In the genomic region with DNA sequence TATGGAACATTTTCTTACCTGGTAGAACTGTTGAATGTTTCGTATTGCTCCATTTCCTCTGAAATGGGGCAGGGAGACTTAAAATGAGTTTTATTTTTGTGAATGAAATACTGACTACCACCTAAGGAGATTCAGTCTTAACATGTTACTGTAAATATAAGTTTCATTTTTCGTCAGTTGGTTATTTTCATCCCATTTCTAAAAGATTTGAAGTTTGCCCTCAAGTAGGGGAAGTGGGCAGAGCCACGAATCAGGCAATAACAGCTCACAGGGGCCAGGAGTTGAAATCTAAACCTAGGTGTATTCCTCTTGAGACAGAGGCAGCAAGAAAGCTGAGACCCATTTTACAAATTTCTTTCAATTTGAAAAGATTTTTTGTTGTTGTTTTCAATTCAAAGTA, we compare ENCODE assay signal across 16 mouse cellular contexts.
"Had no signal": no experiment of that assay in that cellular context is flagged by ENCODE, and none has a peak within 500 bp of the region (broad histone marks: within the 10 kb centered on the region; RNA-seq: fewer than 3 reads in every experiment).

No protein-coding gene starts in this region.

- H3K4me1 ChIP-seq: neural tube, embryonic 12.5 days; neural tube, embryonic 13.5 days; neural tube, embryonic 15.5 days; stomach, embryonic 15.5 days had no signal

- H3K4me3 ChIP-seq: neural tube, embryonic 12.5 days; neural tube, embryonic 13.5 days; neural tube, embryonic 15.5 days; stomach, embryonic 15.5 days had no signal

- DNase-seq: retina, postnatal 1 day; right cerebral cortex, adult 18-20 months; right cerebral cortex, postnatal 14 days; right cerebral cortex, postnatal 25 days; right cerebral cortex, postnatal 4 days; spleen, adult 18-20 months; thymus, adult 18-20 months; thymus, postnatal 14 days; thymus, postnatal 25 days; thymus, postnatal 36 days; thymus, postnatal 4 days had no signal

- H3K4me2 ChIP-seq: neural tube, embryonic 12.5 days; neural tube, embryonic 13.5 days; neural tube, embryonic 15.5 days; stomach, embryonic 15.5 days had no signal

- H3K9me3 ChIP-seq: neural tube, embryonic 12.5 days; neural tube, embryonic 13.5 days; neural tube, embryonic 15.5 days; stomach, embryonic 15.5 days had no signal

- H3K9ac ChIP-seq: neural tube, embryonic 12.5 days; neural tube, embryonic 13.5 days; neural tube, embryonic 15.5 days; stomach, embryonic 15.5 days had no signal

- H3K27me3 ChIP-seq: neural tube, embryonic 12.5 days; neural tube, embryonic 13.5 days; neural tube, embryonic 15.5 days; stomach, embryonic 15.5 days had no signal

- H3K36me3 ChIP-seq: neural tube, embryonic 12.5 days; neural tube, embryonic 13.5 days; neural tube, embryonic 15.5 days; stomach, embryonic 15.5 days had no signal

- H3K27ac ChIP-seq: neural tube, embryonic 12.5 days; neural tube, embryonic 13.5 days; neural tube, embryonic 15.5 days; stomach, embryonic 15.5 days; stomach, postnatal 0 days had no signal
